Mouse (Mus musculus) liver, embryonic 14.5 days (tissue): ENCODE data around the gene Il17rb. TPM values are rescaled to one million over a fixed set of nuclear protein-coding genes. Genes with fewer than 3 reads are reported as not detected.

Experiments
- ATAC-seq: fragments of 200-750 bp; cut with Nextera tagmentation; 2 replicates; pipeline ENCODE4 v1.8.0; 2017; ENCODE audit warnings: moderate number of reproducible peaks, mild to moderate bottlenecking, moderate library complexity; ENCODE audit not compliant: insufficient read depth
- DNase-seq, 3 experiments: peaks; one replicate each; pipeline ENCODE4 v3.0.0-alpha.2; 2012 to 2013; ENCODE audit warnings: low read depth in 3 of 3, low spot score in 3 of 3
- H3K27ac ChIP-seq: fragments of 300-500 bp; sonication (generic); 2 replicates; pipeline ENCODE4 v1.5.1; 2014; ENCODE audit warnings: moderate library complexity, mild to moderate bottlenecking, control low read depth, inconsistent platforms
- H3K27me3 ChIP-seq: fragments of 300-500 bp; sonication (generic); 2 replicates; pipeline ENCODE4 v1.6.1; 2014; ENCODE audit warnings: mild to moderate bottlenecking, low read length, moderate library complexity; ENCODE audit not compliant: control insufficient read depth, insufficient read depth
- H3K36me3 ChIP-seq: fragments of 300-500 bp; sonication (generic); replicated peaks from 2 replicates; pipeline ENCODE4 v1.6.1; 2014; ENCODE audit warnings: low read depth; ENCODE audit not compliant: control insufficient read depth, insufficient read depth
- H3K4me1 ChIP-seq, 2 experiments: fragments of 200-500 bp in 1 of 2; fragments of 300-500 bp in 1 of 2; sonication (generic) in 1 of 2; replicated peaks; 2 replicates each; pipeline ENCODE4 v1.6.1; 2012 to 2014; ENCODE audit warnings: antibody characterized with exemption in 1 of 2, inconsistent platforms in 1 of 2, low read length in 1 of 2; ENCODE audit not compliant: control insufficient read depth in 2 of 2, insufficient read depth in 2 of 2
- H3K4me2 ChIP-seq: fragments of 300-500 bp; sonication (generic); 2 replicates; pipeline ENCODE4 v1.6.1; 2014; ENCODE audit warnings: low read depth, mild to moderate bottlenecking, control low read depth, moderate library complexity
- H3K4me3 ChIP-seq, 2 experiments: fragments of 200-500 bp in 1 of 2; fragments of 300-500 bp in 1 of 2; sonication (generic) in 1 of 2; 2 replicates each; pipeline ENCODE4 v1.5.1; 2012 to 2014; ENCODE audit warnings: low read depth in 2 of 2, low read length in 2 of 2, mild to moderate bottlenecking in 2 of 2, control low read depth in 1 of 2, inconsistent platforms in 1 of 2, moderate library complexity in 1 of 2; ENCODE audit not compliant: insufficient read depth in 1 of 2
- H3K9ac ChIP-seq: fragments of 300-500 bp; sonication (generic); replicated peaks from 2 replicates; pipeline ENCODE4 v1.6.1; 2014; ENCODE audit warnings: mild to moderate bottlenecking, control low read depth, moderate library complexity
- H3K9me3 ChIP-seq: fragments of 300-500 bp; sonication (generic); 2 replicates; pipeline ENCODE4 v1.6.1; 2016; ENCODE audit warnings: low read length, mixed read lengths; ENCODE audit not compliant: control insufficient read depth
- CTCF ChIP-seq: IDR thresholded peaks from 2 replicates; pipeline ENCODE4 v1.5.1; 2016; ENCODE audit warnings: antibody characterized with exemption, low read depth, control low read depth
- EP300 ChIP-seq: IDR thresholded peaks from 2 replicates; pipeline ENCODE4 v1.6.1; 2016; ENCODE audit warnings: antibody characterized with exemption, low read depth
- WGBS: fragments of 180-500 bp; shearing (Covaris S2); extraction: QIAGEN DNeasy Blood & Tissue Kit; methylation state at CpG from one replicate; pipeline ENCODE4 v1.1.7; 2014; ENCODE audit not compliant: insufficient replicate concordance; 5-methylcytosine and 5-hydroxymethylcytosine counted together
- polyA plus RNA-seq, 2 experiments: library from polyadenylated mRNA; depleted of rRNA in 1 of 2; stranded (reverse) in 1 of 2; unstranded in 1 of 2; fragments of >200 nt; fragmentation: Nextera tagmentation in 1 of 2; extraction: Ambion mirVana in 1 of 2; gene quantifications; 2 replicates each; pipeline versions ENCODE4 v1.2.1 to v1.2.3; 2012 to 2014

Il17rb gene
- polyA plus RNA-seq, 2 experiments, result 1.3 to 1.8 TPM

DNA sequence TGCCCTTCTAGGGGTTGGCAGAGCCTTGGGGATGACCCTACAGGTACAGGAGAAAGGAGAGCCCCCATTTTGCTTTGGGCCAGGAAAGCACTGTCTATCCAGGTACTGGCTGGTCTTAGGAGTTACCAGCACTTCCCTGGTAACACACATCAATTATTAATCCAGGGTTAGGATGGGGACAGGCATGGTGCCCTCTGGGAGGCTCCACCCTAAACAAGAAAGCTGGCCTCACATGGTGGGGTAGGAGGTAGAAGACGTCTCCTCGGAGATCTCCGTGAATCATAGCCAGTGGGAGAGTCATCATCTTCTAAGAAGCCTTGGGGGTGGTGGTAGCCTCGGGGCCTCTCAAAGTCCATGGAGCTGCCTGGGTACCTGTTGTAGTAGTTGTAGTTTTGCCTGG lies 38.3 kb upstream of the Il17rb start:
- Histone ChIP-seq H3K4me1 (no peaks in the 10 kb centered on the region), H3K36me3 (no peaks in the 10 kb centered on the region), H3K4me2 (no peak overlapping the region), H3K27ac (no peak overlapping the region), H3K4me3 (no peak overlapping the region), H3K9ac (no peak overlapping the region), H3K9me3 (no peaks in the 10 kb centered on the region), H3K27me3 (no peaks in the 10 kb centered on the region)
- TF ChIP-seq EP300 (no peak), CTCF (no peak)
- DNase-seq (no peak), ATAC-seq (no peak)
- WGBS, result 56% methylated on average over 4 of the region's 4 CpGs

DNA sequence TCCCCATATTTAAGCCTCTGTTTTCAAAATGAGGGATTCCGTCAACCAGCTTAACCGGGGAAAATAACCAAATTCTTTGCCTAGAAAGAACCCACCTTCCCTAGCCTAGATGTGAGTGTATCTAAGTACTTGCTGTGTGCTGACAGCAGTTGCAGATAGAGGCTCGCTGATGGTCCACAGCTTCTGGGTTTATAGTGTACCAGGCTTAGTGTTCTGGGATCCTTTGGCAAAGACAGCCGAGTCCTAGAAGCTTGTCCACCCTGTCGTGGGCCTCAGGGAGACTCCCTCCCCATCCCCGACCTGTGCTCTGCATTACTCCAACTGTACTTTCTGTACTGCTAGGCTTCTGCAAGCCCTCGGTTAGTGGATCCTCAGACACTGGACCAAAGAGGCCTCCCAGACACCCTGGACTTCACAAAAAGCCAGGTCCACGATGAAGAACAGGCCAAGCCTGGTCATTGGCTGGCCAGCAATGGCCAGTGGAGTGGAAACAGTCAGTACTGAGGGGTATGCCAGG lies 37.1 kb upstream of the Il17rb start:
- no peak for TF ChIP-seq CTCF
- TF ChIP-seq EP300, result no peak
- H3K4me2 ChIP-seq, result no peak overlapping the region
- no peaks in the 10 kb centered on the region for H3K36me3 ChIP-seq
- H3K9ac ChIP-seq, result no peak overlapping the region
- WGBS, result 56% methylated on average over 8 of the region's 8 CpGs
- H3K27ac ChIP-seq, result no peak overlapping the region
- H3K27me3 ChIP-seq, result no peaks in the 10 kb centered on the region
- H3K4me3 ChIP-seq, result no peak overlapping the region
- H3K9me3 ChIP-seq, result no peaks in the 10 kb centered on the region
- no peaks in the 10 kb centered on the region for H3K4me1 ChIP-seq
- DNase-seq, result no peak
- no peak for ATAC-seq

DNA sequence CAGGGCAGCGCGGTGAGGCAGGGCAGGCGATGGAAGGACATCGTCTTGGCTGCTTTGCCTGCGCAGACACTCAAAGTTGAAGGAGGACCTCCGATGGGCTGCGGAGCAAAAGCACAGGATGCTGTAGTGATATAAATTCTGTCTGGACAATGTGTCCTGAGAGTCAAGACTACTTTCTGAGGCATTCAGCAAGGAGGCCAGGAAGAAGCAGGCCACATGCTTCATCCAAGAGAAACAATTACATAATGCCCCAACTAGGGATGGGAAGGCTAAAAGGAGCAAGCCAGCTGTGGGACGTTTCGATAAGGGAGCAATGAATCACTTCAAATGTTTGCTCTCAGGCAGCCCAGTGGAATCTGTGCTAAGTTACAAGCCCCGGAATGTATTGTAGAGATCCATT lies 36.5 kb upstream of the Il17rb start:
- Histone ChIP-seq H3K4me1 (no peaks in the 10 kb centered on the region), H3K27ac (no peak overlapping the region), H3K4me3 (no peak overlapping the region), H3K36me3 (no peaks in the 10 kb centered on the region), H3K9me3 (no peaks in the 10 kb centered on the region), H3K4me2 (no peak overlapping the region), H3K27me3 (no peaks in the 10 kb centered on the region), H3K9ac (no peak overlapping the region)
- no peak for DNase-seq
- no peak for ATAC-seq
- no peak for TF ChIP-seq CTCF
- no peak for TF ChIP-seq EP300
- 67% methylated on average over 10 of the region's 10 CpGs for WGBS

DNA sequence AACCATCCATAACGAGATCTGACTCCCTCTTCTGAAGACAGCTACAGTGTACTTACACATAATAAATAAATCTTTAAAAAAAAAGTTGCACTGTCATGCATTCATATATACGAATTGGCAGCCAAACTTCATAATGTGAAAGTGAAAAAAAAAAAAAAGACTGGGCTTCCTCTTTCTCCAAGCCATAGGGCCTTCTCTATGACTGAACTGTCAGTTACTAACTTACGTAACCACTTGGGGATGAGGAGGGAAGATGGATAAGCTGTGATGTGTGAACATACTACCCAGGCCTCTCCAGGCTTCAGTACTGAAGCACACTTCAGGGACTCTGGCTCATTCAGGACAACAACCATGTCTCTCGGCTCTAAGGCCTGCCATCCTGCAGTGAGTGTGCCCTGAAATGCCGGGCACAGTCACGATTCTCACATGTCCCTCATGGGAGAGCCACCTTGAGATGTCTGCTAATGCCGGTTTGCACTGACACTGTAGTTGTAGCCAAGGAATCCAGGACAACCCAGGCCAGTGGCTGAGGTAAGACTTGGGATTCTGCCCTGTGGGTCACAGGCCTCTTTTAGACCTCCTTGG lies 34.8 kb upstream of the Il17rb start:
- H3K27me3 ChIP-seq, result no peaks in the 10 kb centered on the region
- ATAC-seq, result no peak
- H3K4me2 ChIP-seq, result no peak overlapping the region
- no peaks in the 10 kb centered on the region for H3K9me3 ChIP-seq
- WGBS, result 67% methylated on average over 7 of the region's 7 CpGs
- H3K4me1 ChIP-seq, result no peaks in the 10 kb centered on the region
- no peak overlapping the region for H3K4me3 ChIP-seq
- no peak for DNase-seq
- no peak overlapping the region for H3K27ac ChIP-seq
- no peak overlapping the region for H3K9ac ChIP-seq
- H3K36me3 ChIP-seq, result no peaks in the 10 kb centered on the region
- TF ChIP-seq CTCF, result no peak

DNA sequence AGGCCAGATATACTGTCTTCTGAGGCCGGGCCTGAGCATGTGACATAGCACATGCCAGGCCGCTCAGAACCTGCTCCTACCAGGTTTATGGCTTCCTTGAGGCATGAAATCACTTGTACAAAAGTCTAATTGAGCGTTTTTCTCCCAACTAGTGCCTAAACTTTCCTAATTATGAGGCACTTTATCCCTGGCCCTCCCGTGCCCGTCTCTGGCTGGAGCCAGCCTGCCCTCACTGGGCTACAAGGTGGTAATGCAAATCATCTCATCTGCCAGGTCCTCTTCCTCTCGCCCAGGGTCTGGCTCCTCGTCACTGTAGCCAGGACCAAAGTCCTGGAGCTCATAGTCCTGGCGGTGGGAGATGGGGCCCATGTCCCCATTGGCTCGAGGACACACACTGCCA lies 33.1 kb upstream of the Il17rb start:
- DNase-seq (no peak), ATAC-seq (no peak)
- TF ChIP-seq CTCF (no peak), EP300 (no peak)
- Histone ChIP-seq H3K4me1 (no peaks in the 10 kb centered on the region), H3K9me3 (no peaks in the 10 kb centered on the region), H3K36me3 (no peaks in the 10 kb centered on the region), H3K27me3 (no peaks in the 10 kb centered on the region), H3K27ac (no peak overlapping the region), H3K4me2 (no peak overlapping the region), H3K9ac (no peak overlapping the region), H3K4me3 (no peak overlapping the region)
- 66% methylated on average over 9 of the region's 9 CpGs for WGBS
